Mouse (Mus musculus) brown adipose tissue, adult 24 weeks (tissue): Measurements from ENCODE around the gene Tfap2c. TPM values are rescaled to one million over a fixed set of nuclear protein-coding genes. Genes with fewer than 3 reads are reported as not detected.

ENCODE experiments used
- H3K27ac ChIP-seq: fragments of 200-500 bp; replicated peaks from 2 replicates; pipeline ENCODE4 v1.5.1; 2012; ENCODE audit warnings: low read depth, mild to moderate bottlenecking, low read length
- H3K4me1 ChIP-seq: fragments of 200-500 bp; 2 replicates; pipeline ENCODE4 v1.6.1; 2012; ENCODE audit warnings: low read length, mixed read lengths; ENCODE audit not compliant: control insufficient read depth, insufficient read depth, insufficient read length
- H3K4me3 ChIP-seq: fragments of 200-500 bp; 2 replicates; pipeline ENCODE4 v1.5.1; 2012; ENCODE audit warnings: low read depth, mild to moderate bottlenecking, low read length, moderate library complexity; ENCODE audit not compliant: insufficient read depth
- polyA plus RNA-seq: library from polyadenylated mRNA; stranded (reverse); fragments of >200 nt; gene quantifications from 2 replicates; pipeline ENCODE4 v1.2.4, GENCODE M21; 2012; ENCODE audit not compliant: missing spikeins, insufficient read depth, insufficient read length

Gene Tfap2c
- polyA plus RNA-seq: not detected in 2 replicates

DNA sequence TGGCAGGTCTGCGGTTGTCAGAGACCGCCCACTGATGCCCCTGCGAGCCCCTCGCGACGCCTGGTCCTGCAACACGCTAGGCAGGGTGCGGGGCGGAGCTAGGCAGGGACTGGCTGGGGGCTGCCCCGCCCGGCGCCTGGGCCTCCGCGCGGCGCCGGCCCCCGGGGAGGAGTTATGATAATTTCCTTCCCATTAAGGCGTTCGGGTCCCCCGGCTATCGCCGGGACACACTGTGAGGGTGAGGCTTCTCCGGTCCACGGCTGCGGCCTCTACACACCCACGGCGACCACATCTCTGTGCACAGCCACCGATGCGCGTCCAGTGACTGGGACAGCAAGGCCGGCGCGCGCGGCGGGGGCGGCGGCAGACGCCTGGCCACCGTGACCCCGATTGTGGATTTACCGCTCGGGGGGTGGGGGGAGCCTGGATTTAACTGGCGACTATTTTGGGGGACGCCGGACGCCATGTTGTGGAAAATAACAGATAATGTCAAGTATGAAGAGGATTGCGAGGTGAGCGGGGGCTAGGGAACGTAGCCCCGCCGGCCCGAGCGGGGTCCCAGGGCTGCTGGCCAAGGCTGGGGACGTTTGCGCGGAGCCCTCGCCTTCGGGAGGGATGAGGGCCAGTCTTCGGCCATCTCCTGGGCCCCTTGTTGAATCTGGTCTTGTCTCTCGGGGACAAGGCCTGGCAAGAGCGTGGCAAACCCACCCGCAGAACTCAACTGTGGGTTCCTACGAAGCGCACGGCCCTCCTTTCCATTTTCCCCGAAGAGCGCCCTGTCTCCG lies at the start of gene Tfap2c:
Tfap2c (plus strand) TSS at position 223 of the 785 bp plus-strand sequence.
- Histone ChIP-seq H3K4me1 (no peaks in the 10 kb centered on the region), H3K27ac (no peak within 1 kb of the TSS), H3K4me3 (no peak within 1 kb of the TSS)

DNA sequence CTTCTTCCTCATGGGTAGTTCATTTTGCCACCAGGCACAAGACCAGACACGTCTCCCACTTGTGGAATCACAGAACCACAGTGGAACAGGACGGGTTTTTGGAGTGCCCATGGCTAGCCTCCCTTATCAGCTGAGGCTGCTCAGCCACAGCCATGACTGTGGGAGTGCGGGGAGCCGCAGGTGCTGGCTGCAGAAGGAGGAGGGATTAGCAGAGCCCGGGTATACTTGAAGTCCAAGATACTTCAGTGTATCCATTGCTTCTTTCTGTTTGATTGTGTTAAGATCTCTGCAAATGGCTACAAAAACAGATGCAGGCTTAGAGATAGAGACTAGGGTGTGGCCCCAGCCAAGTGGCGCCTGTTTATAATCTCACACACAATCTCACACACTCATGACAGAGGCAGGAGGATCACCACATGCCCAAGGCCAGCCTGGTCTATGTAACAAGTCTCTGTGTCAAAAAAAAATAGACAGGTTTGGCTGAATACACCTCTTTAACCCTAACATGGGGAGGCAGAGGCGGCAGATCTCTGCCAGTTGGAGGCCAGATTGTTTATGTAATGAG lies 48.6 kb upstream of the Tfap2c start:
- Histone ChIP-seq H3K4me3 (no peak overlapping the region), H3K27ac (no peak overlapping the region), H3K4me1 (no peaks in the 10 kb centered on the region)

DNA sequence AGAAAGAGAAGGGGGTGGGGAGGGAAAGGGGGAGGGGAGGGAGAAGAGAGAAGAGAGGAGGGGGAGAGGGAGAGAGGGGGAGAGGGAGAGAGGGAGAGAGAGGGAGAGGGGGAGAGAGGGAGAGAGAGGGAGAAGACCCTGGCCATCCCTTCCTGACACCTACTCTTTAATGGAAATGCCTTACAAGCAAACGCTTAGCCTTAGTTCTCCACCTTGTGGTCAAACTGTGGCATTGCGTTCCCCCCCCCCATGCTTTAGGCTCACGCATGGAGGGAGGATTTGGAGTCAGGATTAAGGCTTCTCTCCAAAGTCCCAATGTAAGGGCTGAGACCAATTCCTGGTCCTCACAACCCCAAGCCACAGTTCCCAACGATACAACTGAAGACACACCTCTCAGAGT lies 48.1 kb upstream of the Tfap2c start:
- H3K4me3 ChIP-seq: no peak overlapping the region
- H3K27ac ChIP-seq: no peak overlapping the region
- no peaks in the 10 kb centered on the region for H3K4me1 ChIP-seq

DNA sequence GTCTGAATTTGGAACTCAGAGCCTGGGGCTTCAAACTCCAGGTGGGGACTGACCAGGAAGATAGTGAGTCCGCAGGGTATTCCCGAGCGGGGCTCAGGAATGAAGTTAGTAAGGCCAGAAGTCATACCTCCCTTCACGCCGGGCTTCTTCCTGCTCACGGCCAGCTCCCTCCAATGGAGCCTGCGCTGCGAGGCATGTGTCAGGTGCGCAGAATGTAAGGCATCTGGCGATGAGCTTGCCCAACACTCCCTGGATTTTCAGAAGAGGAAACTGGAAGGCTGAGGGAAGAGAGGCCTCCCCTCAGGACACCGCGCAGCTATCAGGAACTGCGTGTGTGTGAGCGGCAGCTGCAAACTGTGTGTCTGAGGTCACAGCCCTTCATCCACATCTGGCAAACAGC lies 47.2 kb upstream of the Tfap2c start:
- H3K27ac ChIP-seq: no peak overlapping the region
- no peaks in the 10 kb centered on the region for H3K4me1 ChIP-seq
- no peak overlapping the region for H3K4me3 ChIP-seq

DNA sequence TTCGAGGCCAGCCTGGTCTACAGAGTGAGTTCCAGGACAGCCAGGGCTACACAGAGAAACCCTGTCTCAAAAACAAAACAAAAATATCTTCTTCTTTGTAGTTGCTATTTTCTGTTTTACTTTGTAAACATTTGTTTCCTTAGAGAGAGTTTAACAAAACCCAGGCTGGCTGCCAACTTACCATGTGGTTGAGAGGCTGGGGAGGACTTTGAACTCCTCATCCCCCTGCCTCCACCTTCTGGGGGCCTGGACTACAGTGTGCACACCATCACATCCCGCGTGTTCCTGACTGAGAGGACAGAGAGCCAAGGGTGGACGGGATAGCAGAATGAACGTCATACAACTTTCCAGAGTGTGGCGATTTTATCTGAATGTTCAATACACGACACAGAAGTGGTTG lies 43.3 kb upstream of the Tfap2c start:
- Histone ChIP-seq H3K4me3 (no peak overlapping the region), H3K27ac (no peak overlapping the region), H3K4me1 (no peaks in the 10 kb centered on the region)

DNA sequence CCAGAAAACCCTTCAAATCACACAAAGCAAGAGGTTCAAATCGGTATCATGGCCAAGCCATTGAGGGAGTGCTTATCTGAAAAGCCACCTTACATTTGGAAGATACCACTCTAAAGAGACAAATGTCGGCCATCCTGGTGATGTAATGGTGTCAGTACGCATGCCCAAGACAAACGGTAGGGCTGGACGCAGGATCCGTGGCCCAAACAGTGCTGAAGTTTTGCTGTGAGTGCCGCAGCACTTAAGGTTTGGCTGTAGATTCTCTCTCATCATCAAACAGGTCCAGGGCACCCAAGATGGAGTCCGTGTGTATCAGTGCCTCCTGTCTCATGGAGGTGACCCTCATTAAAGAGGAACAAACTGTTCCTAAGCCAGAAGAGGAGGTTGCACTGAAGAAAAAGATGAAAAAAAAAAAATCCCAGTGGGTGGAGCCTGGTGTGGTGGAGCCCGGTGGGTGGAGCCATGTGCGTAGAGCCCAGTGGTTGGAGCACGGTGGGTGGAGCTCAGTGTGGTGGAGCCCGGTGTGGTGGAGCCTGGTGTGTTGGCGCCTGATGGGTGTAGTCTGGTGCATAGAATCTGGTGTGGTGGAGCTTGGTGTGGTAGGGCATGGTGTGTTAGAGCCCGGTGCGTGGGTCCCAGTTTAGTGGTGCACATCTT lies 39.2 kb upstream of the Tfap2c start:
- Histone ChIP-seq H3K27ac (no peak overlapping the region), H3K4me3 (no peak overlapping the region), H3K4me1 (no peaks in the 10 kb centered on the region)

DNA sequence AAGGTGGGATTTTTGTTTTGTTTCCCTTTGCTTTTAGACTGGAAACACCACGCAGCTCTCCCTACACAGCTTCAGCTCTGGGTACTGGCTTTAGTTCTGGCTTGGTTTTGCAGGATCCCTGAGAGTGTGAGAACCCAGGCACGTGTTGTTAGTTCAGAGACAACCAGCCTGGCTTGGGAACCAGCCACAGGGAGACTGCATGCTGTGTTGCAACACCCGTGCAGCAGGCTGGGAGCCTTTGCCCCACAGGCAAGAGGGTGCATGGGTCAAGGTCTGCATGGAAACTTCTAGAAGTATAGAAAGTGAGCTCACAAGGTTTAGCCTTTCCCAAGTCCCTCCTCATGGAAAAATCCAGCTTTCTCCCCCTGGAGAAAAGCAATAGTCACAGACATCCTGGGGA lies 38.5 kb upstream of the Tfap2c start:
- H3K27ac ChIP-seq: peak overlapping the region; percentile 65

DNA sequence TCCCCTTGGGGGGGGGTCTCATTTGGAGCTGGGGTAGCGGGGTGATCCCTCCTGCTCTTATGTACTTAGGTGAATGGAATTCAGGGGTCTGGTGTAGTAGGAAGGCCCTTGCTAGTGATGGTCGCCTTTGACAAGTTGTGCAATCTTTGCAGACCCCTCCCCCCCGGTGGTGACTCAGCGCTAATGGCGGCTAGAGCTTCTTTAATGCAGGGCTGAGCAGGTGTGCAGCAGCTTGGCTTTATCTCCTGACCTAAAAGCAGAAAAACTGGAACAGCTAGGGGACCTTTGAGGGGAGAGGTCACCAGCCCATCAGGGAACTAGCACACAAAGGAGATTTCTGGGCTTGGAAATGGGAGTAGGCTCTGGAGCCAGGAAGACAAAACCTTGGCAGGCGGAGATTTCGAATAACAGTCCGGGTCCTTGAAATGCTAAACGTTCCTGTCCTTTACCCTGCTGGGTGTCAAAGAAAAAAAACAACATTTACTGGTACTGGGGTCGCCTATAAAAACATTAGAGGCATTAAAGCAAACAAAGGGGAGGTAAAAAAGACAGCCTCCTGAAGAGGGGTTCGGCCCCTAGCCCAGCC lies 32.9 kb upstream of the Tfap2c start:
- no peak overlapping the region for H3K4me3 ChIP-seq

More for the DNA sequence above, 38.5 kb upstream of the Tfap2c start:
- H3K4me3 ChIP-seq: no peak overlapping the region
- H3K4me1 ChIP-seq: no peaks in the 10 kb centered on the region

DNA sequence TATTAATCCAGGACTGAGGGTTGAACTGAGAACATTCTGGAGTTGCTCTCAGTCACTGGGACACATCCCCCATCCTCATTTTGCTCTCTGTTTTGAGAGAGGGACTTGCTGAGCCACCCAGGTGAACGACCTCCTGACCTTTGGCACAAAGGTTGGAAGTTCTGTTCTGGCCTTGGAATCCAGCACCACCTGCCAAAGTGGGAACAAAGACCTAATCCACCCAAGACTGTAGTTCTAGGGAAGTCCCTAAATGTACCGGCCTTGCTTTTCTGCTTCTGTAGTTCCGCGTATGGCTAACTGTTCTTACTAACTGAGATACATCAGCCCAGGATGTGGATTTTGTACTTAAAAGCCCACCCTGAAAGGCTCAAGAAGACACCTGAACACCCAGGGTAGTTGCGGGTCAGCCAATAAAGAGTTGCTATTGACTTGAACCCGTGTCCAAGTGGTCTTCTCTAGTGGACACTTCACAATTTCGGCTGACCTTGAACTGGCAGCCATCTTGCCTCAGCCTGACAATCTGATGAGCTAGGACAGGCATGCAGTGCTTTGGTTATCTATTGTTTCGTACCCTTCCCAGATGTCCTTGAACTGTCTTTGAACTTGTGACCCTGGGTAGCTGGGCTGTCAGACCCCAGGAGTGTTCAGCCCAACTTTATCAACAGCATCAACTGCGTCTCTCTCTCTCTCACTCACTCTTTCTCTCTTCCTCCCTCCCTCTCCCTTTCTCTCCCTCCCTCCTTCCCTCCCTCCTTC lies 28.6 kb upstream of the Tfap2c start:
- H3K27ac ChIP-seq: no peak overlapping the region
- H3K4me3 ChIP-seq: no peak overlapping the region
- H3K4me1 ChIP-seq: peaks cover 2% of the 10 kb centered on the region; the same call in 1 of the 2 replicates

More for the DNA sequence above, 32.9 kb upstream of the Tfap2c start:
- peaks cover 2% of the 10 kb centered on the region; the same call in 1 of the 2 replicates for H3K4me1 ChIP-seq
- no peak overlapping the region for H3K27ac ChIP-seq

DNA sequence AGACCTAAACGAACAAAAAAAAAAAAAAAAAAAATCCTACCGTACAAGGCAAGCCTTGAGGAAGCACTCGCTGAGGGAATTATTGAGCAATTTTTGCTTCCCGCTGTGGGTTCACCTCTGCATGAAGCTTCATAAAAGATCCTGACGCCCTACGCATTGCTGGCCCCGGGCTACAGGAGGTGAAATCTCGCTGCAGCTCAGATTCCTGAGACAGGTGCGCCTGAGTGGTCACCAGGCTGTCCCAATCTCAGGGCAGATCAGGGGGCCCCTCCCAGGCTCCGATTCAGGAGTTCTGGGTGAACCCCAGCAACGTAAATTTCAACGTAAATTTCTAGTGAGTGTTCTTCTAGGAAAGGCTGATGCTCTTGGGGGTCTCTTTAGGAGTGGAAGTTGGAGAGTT lies 26.9 kb upstream of the Tfap2c start:
- Histone ChIP-seq H3K4me1 (no peaks in the 10 kb centered on the region), H3K4me3 (no peak overlapping the region)

DNA sequence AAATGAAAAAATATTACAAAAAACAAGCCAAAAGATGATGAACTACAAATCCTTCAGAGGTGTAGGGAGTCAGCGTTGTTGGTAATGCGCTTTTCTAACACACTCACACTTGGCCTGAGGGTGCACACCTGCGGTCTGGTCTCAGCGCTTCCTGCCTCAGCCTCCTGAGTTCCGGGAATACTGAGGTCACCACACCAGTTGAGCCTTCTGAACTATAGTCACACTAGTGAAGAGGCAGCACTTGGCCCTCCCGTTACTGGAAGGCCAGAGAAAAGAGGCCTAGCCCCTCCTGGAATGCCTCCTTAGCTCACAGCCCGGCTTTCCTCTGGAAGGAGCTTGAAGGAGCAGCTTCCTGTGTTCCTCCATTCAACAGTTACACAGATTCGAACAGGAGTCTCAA lies 22.2 kb upstream of the Tfap2c start:
- Histone ChIP-seq H3K4me3 (no peak overlapping the region), H3K27ac (no peak overlapping the region), H3K4me1 (no peaks in the 10 kb centered on the region)

More for the DNA sequence above, 26.9 kb upstream of the Tfap2c start:
- no peak overlapping the region for H3K27ac ChIP-seq

DNA sequence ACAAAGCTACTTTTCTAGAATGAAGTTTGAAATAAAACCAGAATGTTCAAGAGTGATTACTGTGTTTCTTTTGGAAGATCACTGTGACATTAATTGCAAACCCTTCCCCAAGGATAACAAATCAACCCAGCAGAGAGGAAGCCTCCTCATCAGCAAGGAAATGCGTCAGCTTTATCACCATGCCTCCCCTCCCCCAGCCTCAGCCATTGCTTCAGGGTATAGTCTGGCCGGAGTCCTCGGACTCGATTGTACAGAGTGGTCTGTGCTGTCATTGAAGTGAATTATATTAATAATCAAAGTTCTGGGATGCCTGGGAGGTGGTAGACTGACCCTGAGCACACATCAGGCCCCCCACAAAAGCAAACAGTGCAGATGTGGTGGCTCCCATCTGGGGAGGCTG lies 5.4 kb upstream of the Tfap2c start:
- Histone ChIP-seq H3K4me3 (no peak overlapping the region), H3K4me1 (no peaks in the 10 kb centered on the region), H3K27ac (no peak overlapping the region)

DNA sequence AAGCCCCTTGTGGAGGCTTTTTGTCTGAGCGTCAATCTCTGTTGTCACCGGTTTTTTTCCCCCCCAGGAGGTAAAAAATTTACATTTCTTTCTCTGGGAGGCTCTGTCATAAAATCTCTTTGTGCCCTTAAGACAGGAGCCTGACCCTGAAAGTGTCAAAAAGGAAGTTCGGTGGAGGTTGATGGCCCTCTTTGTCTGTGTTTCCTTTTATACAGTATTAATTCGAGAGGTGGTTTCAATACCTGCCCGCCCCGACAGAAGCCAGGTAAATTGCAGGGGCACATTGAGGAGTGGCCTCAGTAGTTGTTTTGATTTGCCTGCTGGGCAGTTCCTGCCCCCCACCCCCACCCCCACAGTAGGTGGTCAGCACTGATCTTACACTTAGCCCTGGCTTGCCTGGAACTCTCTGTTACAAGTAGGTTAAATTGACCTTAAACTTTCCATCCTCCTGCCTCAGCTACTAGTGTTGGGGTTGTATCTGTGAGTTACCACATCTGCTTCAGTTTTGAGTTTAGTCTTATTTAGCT lies 4.7 kb upstream of the Tfap2c start:
- H3K4me3 ChIP-seq: no peak overlapping the region
- no peak overlapping the region for H3K27ac ChIP-seq
- H3K4me1 ChIP-seq: no peaks in the 10 kb centered on the region

DNA sequence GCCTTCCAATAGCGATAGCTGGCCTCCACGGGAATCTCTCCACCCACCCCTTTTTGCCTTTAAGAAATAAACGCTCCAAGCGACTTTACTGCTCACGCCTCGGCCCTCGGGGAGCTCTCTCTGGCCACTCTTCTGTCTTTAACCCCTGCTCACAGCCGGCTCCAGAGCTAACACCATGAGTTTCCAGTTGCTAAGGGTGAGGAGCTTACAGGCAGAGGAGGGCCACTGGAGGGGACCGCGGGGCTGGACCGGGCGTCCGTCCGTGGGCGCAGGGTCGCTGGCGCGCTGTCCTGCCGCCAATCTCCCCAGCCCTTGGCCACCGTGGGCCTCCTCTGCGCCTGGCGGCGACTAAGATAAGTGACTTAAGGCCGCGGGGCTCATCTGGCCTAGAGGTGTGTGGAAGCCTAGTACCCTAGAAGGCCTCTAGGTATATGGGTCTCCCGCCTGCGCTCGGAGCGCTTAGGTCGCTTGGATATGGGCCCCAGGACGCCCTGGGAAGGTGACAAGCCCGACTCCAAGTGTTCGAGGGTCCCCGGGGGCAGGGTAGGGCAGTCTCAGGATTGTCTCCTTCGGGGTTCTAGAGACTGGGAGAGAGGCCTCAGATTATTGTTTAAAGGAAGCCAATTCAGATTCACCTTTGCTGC lies 3.7 kb upstream of the Tfap2c start:
- Histone ChIP-seq H3K4me3 (no peak overlapping the region), H3K27ac (no peak overlapping the region), H3K4me1 (no peaks in the 10 kb centered on the region)
